Mouse (Mus musculus): ENCODE measurements around the gene Arl4a. TPM values are rescaled to one million over a fixed set of nuclear protein-coding genes. Genes with fewer than 3 reads are reported as not detected.

Gene Arl4a
- total and polyA plus RNA-seq, 2 experiments from 2014 or later, result 67.4 to 129 TPM

DNA sequence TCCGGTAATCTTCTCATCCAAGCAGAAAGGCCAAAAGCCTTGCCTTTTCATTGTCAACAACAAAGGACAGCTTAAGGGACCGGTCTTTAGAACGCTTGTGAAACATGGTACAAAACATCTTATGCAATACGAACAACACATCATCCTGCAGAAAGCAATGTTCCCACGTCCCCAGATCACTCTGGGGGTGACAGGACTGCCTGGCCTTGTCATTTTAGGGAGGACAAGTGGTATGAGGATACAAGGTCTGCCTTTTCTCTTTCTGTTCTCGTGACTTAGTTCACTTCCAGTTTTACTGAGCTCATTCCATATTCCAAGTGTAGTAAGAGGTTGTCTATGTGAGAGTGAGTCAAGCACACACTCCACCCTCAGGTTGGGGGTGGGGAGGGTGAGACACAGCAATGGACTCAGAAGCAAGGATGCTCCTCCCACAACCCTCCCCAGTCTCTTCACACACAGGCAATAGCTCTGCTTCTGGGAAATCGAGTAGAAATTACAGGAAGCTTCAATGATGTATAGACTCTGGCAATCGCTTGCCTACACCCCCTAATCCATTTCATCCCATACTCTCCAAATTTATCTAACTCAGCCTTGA is 59.7 kb downstream of the Arl4a start:
- Histone ChIP-seq H3K9me3 (ENCODE audit: low read length) (no peaks in the 10 kb centered on the region), H3K4me2 (ENCODE audit: low read depth, low read length, poor library complexity, severe bottlenecking) (no peak overlapping the region), H3K4me3 (ENCODE audit: low read depth, low read length) (no peak overlapping the region), H3K9ac (replicated peaks; ENCODE audit: low read length, poor library complexity, severe bottlenecking) (no peak overlapping the region), H3K27ac (ENCODE audit: low read depth, low read length) (no peak overlapping the region), H3K36me3 (ENCODE audit: insufficient read depth, low read length) (no peaks in the 10 kb centered on the region), H3K4me1 (ENCODE audit: insufficient read depth, low read length) (0 out of 2 replicates have a peak, but pooled peaks cover 3% of the 10 kb centered on the region), H3K27me3 (ENCODE audit: insufficient read depth, low read length) (no peaks in the 10 kb centered on the region)
- no peak for TF ChIP-seq CTCF (IDR thresholded peaks at IDR 0.05)
- 50% methylated on average over 8 of the region's 8 CpGs for WGBS
- ATAC-seq (ENCODE audit: low FRiP score) (no peak), DNase-seq (ENCODE audit: low spot score) (no peak)

DNA sequence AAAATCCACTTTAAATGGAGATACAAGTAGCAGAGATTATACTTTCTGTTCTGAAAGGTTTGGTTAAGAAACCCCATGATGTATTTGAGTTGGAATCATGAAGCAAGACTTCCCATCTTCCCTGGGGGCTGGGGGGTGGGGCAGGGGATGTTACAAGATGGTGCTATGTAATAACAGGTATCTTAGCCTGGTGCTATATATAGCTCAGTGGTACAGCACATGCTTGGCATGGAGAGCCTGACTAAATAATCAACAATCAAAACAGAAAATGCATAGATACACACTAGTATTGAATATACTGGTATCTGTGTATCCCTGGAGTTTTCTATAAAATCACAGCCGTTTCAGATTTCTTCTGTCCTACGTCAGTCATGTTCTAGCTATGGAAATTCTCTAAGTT is 61.4 kb downstream of the Arl4a start:
- 70% methylated on average over 2 of the region's 2 CpGs for WGBS
- Histone ChIP-seq H3K9ac (replicated peaks; ENCODE audit: low read length, poor library complexity, severe bottlenecking) (no peak overlapping the region; the same call in 1 of the 2 replicates), H3K4me3 (ENCODE audit: low read depth, low read length) (no peak overlapping the region), H3K4me1 (ENCODE audit: insufficient read depth, low read length) (0 out of 2 replicates have a peak, but pooled peaks cover 3% of the 10 kb centered on the region), H3K36me3 (ENCODE audit: insufficient read depth, low read length) (no peaks in the 10 kb centered on the region), H3K27me3 (ENCODE audit: insufficient read depth, low read length) (no peaks in the 10 kb centered on the region), H3K4me2 (ENCODE audit: low read depth, low read length, poor library complexity, severe bottlenecking) (0 out of 2 replicates have a peak overlapping the region, but pooled peaks have one; percentile 22), H3K27ac (ENCODE audit: low read depth, low read length) (peak overlapping the region; percentile 91), H3K9me3 (ENCODE audit: low read length) (no peaks in the 10 kb centered on the region)
- ATAC-seq (ENCODE audit: low FRiP score), result peak; percentile 74
- no peak for TF ChIP-seq CTCF (IDR thresholded peaks at IDR 0.05)
- DNase-seq (ENCODE audit: low spot score), result no peak

DNA sequence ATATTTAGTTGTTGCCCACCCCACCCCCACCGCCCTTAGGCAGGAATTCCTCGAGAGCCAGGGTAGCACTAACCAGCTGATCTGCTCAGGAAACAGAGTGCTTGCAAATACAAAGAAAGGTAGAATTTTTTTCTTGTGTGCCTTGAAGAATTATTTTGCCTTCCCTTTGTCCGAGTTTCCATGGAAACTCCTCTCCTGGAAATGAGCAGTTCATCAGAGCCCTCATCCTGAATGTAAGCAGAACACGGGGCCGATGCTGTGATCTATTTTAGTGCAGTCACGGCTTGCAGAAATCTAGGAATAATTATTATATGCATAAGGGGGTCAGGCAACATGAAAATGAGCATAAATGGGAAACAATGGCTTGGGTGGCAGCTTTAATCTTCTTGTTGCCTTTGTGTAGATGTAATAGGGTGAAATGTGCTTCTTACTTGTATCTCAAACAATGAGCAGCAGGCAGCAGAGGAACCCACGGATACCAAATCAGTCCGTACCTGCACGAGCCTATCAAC is 61.9 kb downstream of the Arl4a start:
- Histone ChIP-seq H3K4me1 (ENCODE audit: insufficient read depth, low read length) (0 out of 2 replicates have a peak, but pooled peaks cover 3% of the 10 kb centered on the region), H3K27ac (ENCODE audit: low read depth, low read length) (peak overlapping the region; percentile 91), H3K4me3 (ENCODE audit: low read depth, low read length) (no peak overlapping the region), H3K9ac (replicated peaks; ENCODE audit: low read length, poor library complexity, severe bottlenecking) (peak overlapping the region; percentile 50), H3K36me3 (ENCODE audit: insufficient read depth, low read length) (no peaks in the 10 kb centered on the region), H3K9me3 (ENCODE audit: low read length) (no peaks in the 10 kb centered on the region), H3K4me2 (ENCODE audit: low read depth, low read length, poor library complexity, severe bottlenecking) (peak overlapping the region; percentile 22; the same call in 1 of the 2 replicates), H3K27me3 (ENCODE audit: insufficient read depth, low read length) (no peaks in the 10 kb centered on the region)
- WGBS, result 8% methylated on average over 9 of the region's 9 CpGs
- DNase-seq (ENCODE audit: low spot score), result peak; percentile 70
- no peak for TF ChIP-seq CTCF (IDR thresholded peaks at IDR 0.05)
- peak; percentile 78 for ATAC-seq (ENCODE audit: low FRiP score)

DNA sequence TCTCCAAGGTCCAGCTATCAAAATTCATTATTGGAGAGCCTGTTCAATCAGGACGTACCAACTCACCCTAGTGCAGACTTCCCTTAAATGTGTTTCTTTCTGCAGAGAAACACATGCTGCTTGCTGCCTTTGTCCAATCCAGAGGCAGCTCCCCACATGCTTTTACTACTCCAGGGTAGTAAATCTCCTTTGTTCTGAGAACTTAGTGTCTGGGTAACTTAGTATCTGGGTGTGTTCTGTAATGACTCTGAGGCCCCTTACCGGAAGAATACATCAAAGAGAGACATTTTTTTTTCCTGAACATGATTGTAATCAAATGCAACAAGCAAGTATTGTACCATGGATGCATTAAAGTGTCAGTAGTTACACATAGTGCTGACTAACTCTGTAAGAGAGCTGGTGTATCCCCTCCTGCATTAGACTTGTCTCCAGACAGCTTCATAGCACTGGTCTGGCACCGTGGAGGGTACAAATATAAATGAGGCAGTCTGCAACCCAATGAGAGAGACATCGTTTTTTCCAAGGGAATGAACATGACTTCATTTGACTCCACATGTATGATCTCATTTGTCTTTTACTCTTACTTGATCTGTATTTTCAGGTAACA is 62.7 kb downstream of the Arl4a start:
- no peak overlapping the region for H3K4me3 ChIP-seq (ENCODE audit: low read depth, low read length)
- H3K27me3 ChIP-seq (ENCODE audit: insufficient read depth, low read length), result no peaks in the 10 kb centered on the region
- no peak overlapping the region for H3K4me2 ChIP-seq (ENCODE audit: low read depth, low read length, poor library complexity, severe bottlenecking)
- no peaks in the 10 kb centered on the region for H3K36me3 ChIP-seq (ENCODE audit: insufficient read depth, low read length)
- no peaks in the 10 kb centered on the region for H3K9me3 ChIP-seq (ENCODE audit: low read length)
- ATAC-seq (ENCODE audit: low FRiP score), result peak; percentile 59; the same call in 1 of the 2 replicates
- DNase-seq (ENCODE audit: low spot score), result no peak
- TF ChIP-seq CTCF (IDR thresholded peaks at IDR 0.05), result no peak
- 0 out of 2 replicates have a peak, but pooled peaks cover 3% of the 10 kb centered on the region for H3K4me1 ChIP-seq (ENCODE audit: insufficient read depth, low read length)
- H3K27ac ChIP-seq (ENCODE audit: low read depth, low read length), result peak overlapping the region; percentile 64
- 7% methylated on average over 4 of the region's 4 CpGs for WGBS
- no peak overlapping the region for H3K9ac ChIP-seq (replicated peaks; ENCODE audit: low read length, poor library complexity, severe bottlenecking)

DNA sequence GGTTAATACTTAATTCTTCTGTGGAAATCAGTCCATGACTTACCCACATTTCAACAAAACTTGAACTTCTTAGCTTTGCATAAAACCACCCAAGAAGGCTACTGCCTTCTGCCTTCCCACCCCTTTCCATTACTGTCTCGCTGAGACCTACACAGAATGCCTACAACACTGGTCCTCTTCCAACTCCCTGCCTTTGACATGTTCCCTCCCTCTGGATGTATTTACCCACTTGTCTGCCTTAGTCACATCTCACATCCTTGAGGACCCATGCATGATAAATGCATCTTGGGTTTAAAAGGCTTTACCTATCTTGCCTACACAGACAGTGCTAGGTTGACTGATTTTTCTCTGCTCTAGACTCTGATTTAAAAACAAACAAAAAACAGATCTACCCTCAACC is 63.6 kb downstream of the Arl4a start:
- DNase-seq (ENCODE audit: low spot score), result no peak
- 76% methylated on average over 1 of the region's 1 CpGs for WGBS
- TF ChIP-seq CTCF (IDR thresholded peaks at IDR 0.05), result no peak
- H3K4me3 ChIP-seq (ENCODE audit: low read depth, low read length), result no peak overlapping the region
- no peaks in the 10 kb centered on the region for H3K9me3 ChIP-seq (ENCODE audit: low read length)
- H3K27me3 ChIP-seq (ENCODE audit: insufficient read depth, low read length), result no peaks in the 10 kb centered on the region
- 0 out of 2 replicates have a peak, but pooled peaks cover 3% of the 10 kb centered on the region for H3K4me1 ChIP-seq (ENCODE audit: insufficient read depth, low read length)
- H3K36me3 ChIP-seq (ENCODE audit: insufficient read depth, low read length), result no peaks in the 10 kb centered on the region
- ATAC-seq (ENCODE audit: low FRiP score), result no peak
- H3K9ac ChIP-seq (replicated peaks; ENCODE audit: low read length, poor library complexity, severe bottlenecking), result no peak overlapping the region
- no peak overlapping the region for H3K4me2 ChIP-seq (ENCODE audit: low read depth, low read length, poor library complexity, severe bottlenecking)
- 0 out of 2 replicates have a peak overlapping the region, but pooled peaks have one; percentile 64 for H3K27ac ChIP-seq (ENCODE audit: low read depth, low read length)

DNA sequence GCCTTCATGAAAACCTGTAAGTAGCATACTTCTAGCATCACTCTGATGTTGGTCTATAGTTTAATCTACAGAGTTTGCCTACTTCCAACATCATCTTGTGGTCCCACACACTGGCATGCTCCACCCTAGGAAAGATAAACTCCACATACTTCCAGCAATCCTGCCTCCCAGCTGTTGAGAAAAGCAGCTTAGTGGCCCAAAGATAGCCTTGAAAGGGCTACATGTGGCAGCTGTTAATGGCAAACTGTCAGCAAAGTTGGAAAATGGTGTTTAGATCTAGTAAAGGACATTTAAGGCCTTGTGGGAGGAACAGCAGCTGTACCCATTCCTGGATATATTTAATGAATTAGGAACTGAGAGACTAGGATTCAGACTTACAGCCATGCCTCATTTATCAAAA is 68.3 kb downstream of the Arl4a start:
- TF ChIP-seq CTCF (IDR thresholded peaks at IDR 0.05), result no peak
- ATAC-seq (ENCODE audit: low FRiP score), result no peak
- DNase-seq (ENCODE audit: low spot score), result no peak
- H3K4me1 ChIP-seq (ENCODE audit: insufficient read depth, low read length), result no peaks in the 10 kb centered on the region
- H3K9ac ChIP-seq (replicated peaks; ENCODE audit: low read length, poor library complexity, severe bottlenecking), result no peak overlapping the region
- no peaks in the 10 kb centered on the region for H3K27me3 ChIP-seq (ENCODE audit: insufficient read depth, low read length)
- H3K27ac ChIP-seq (ENCODE audit: low read depth, low read length), result no peak overlapping the region
- H3K4me3 ChIP-seq (ENCODE audit: low read depth, low read length), result no peak overlapping the region
- H3K9me3 ChIP-seq (ENCODE audit: low read length), result no peaks in the 10 kb centered on the region
- no peak overlapping the region for H3K4me2 ChIP-seq (ENCODE audit: low read depth, low read length, poor library complexity, severe bottlenecking)
- no peaks in the 10 kb centered on the region for H3K36me3 ChIP-seq (ENCODE audit: insufficient read depth, low read length)

Data from midbrain, postnatal 0 days (tissue).